In genomic region chr19:56990367-56991111, GRCm38 (mm10) we compare ENCODE assay signal across 8 mouse cellular contexts. TPM values are rescaled to one million over a fixed set of nuclear protein-coding genes. Genes with fewer than 3 reads are reported as not detected.
A peak's percentile ranks its signal among the peaks of the same experiment; 100 is the strongest.
DNase-seq lines count a peak whose midpoint lies in the region; ATAC-seq lines count a peak whose summit lies in the region.

No protein-coding gene starts in this region.

- ATAC-seq in hindbrain, embryonic 13.5 days (ENCODE audit: low FRiP score): peak; percentile 80
- peak; percentile 55 for ATAC-seq in lung, embryonic 16.5 days (ENCODE audit: low read depth)

- no peak overlapping the region for H3K4me3 ChIP-seq in hindbrain, embryonic 13.5 days
- no peak overlapping the region for H3K4me3 ChIP-seq in lung, embryonic 16.5 days (ENCODE audit: low read length)

- intact Hi-C loops in gastrocnemius, postnatal 36 days (cut with DNase I): no loop called here

- peaks cover 44% of the 10 kb centered on the region for H3K4me1 ChIP-seq in hindbrain, embryonic 13.5 days (replicated peaks)
- peaks cover 47% of the 10 kb centered on the region for H3K4me1 ChIP-seq in lung, embryonic 16.5 days (replicated peaks; ENCODE audit: control insufficient read depth, insufficient read depth, low read length)

- H3K36me3 ChIP-seq in hindbrain, embryonic 13.5 days: no peaks in the 10 kb centered on the region
- no peaks in the 10 kb centered on the region for H3K36me3 ChIP-seq in lung, embryonic 16.5 days (ENCODE audit: control insufficient read depth, insufficient read depth, low read length)

- WGBS in hindbrain, embryonic 13.5 days: 21% methylated on average over 14 of the region's 14 CpGs
- 41% methylated on average over 14 of the region's 14 CpGs for whole genome bisulfite sequencing in lung, embryonic 16.5 days

- H3K9ac ChIP-seq in hindbrain, embryonic 13.5 days: no peak overlapping the region
- H3K9ac ChIP-seq in lung, embryonic 16.5 days (ENCODE audit: low read length): no peak overlapping the region

- peak overlapping the region; percentile 69 for H3K27ac ChIP-seq in hindbrain, embryonic 13.5 days
- peak overlapping the region; percentile 74 for H3K27ac ChIP-seq in lung, embryonic 16.5 days (ENCODE audit: low read length)

- peak; percentile 72 to 87 for DNase-seq in adrenal gland, adult (ENCODE audit: inconsistent age in 2 of 2, low spot score in 1 of 2)
- no peak for DNase-seq in adrenal gland, postnatal 4 days (ENCODE audit: low spot score in 2 of 2)
- DNase-seq in adrenal gland, postnatal 36 days: peak; percentile 46 to 61
- DNase-seq in gastrocnemius, postnatal 36 days: no peak
- DNase-seq in frontal cortex, adult 2 months (ENCODE audit: extremely low spot score in 1 of 2, low spot score in 1 of 2): no peak
- no peak for DNase-seq in right cerebral cortex, postnatal 14 days

- H3K4me2 ChIP-seq in hindbrain, embryonic 13.5 days: 0 out of 2 replicates have a peak overlapping the region, but pooled peaks have one; percentile 13
- no peak overlapping the region for H3K4me2 ChIP-seq in lung, embryonic 16.5 days (ENCODE audit: low read depth, low read length)

- H3K9me3 ChIP-seq in hindbrain, embryonic 13.5 days: no peaks in the 10 kb centered on the region
- H3K9me3 ChIP-seq in lung, embryonic 16.5 days (ENCODE audit: control insufficient read depth, low read length): no peaks in the 10 kb centered on the region

- H3K27me3 ChIP-seq in hindbrain, embryonic 13.5 days: 0 out of 2 replicates have a peak, but pooled peaks cover 3% of the 10 kb centered on the region
- no peaks in the 10 kb centered on the region for H3K27me3 ChIP-seq in lung, embryonic 16.5 days (ENCODE audit: control insufficient read depth, insufficient read depth, low read depth, low read length)

RNA-seq across cellular contexts. Expression of gene Afap1l2, which starts 17.5 kb away (rescaled TPM):
- total RNA-seq in adrenal gland, postnatal 4 days (2021): 10 to 100 TPM; 20.5 to 20.6 TPM
- total RNA-seq in adrenal gland, postnatal 36 days (2021): 10 to 100 TPM; 12.2 to 27.4 TPM
- 9.5 and 12.2 TPM in 2 replicates for polyA plus RNA-seq in hindbrain, embryonic 13.5 days (2015; fragmentation: Nextera tagmentation; extraction: Ambion mirVana)
- 29.0 and 31.3 TPM in 2 replicates for polyA plus RNA-seq in lung, embryonic 16.5 days (2015; fragmentation: Nextera tagmentation; extraction: Ambion mirVana)
- total RNA-seq in gastrocnemius, postnatal 36 days (2021): 1 to 10 TPM; 1.6 to 2.2 TPM
- polyA plus RNA-seq in frontal cortex, adult 2 months (2012; rRNA removed): 12.2 and 12.7 TPM in 2 replicates

Comparison
In these comparisons a context has a peak if more than half of its experiments do, and no peak if none do; other contexts are left out.
1. DNase-seq: peak in adrenal gland, adult (2 of 2) and adrenal gland, postnatal 36 days (2 of 2); none in adrenal gland, postnatal 4 days (0 of 2), gastrocnemius, postnatal 36 days (0 of 2), frontal cortex, adult 2 months (0 of 2) and right cerebral cortex, postnatal 14 days (single experiment).
2. RNA of gene Afap1l2, which starts 17.5 kb away (total RNA-seq): 12.2 to 27.4 TPM in adrenal gland, postnatal 36 days and 20.5 to 20.6 TPM in adrenal gland, postnatal 4 days; 1.6 to 2.2 TPM in gastrocnemius, postnatal 36 days; every median in the first group is over 4 times any median in the second.